Mouse (Mus musculus): ENCODE results near the gene Ttll5.

DNA sequence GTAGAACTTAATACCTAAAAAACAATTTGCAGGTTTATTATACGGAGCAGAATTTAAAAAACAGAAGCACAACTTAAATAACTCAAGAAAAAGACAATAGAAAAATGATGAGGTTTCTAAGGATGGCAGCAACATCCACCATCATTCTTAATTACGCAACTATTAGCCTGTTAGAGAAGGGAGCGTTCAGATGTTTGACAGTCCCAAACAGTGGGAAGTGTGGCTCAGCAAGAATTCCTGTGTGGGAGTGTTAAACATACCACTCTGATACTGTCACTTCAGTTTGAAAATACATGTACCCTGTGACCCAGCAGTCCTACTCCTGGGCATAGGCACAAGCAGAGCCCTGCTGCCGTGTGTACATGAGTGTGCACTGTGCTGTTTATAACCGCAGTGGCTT lies 112.9 kb downstream of the Ttll5 start:
- TF ChIP-seq GATA1 (IDR thresholded peaks at IDR 0.05; ENCODE audit: low read length): no peak
- no peak for TF ChIP-seq TAL1 (IDR thresholded peaks at IDR 0.05; ENCODE audit: low read length)

Measured in erythroblast, embryonic 14.5 days (primary cell).